Mouse (Mus musculus): ENCODE measurements at regions not wholly inside any gene's neighbourhood (a gene's known extent, or its start where the extent isn't known, plus 50 kb on each side); places are given as distances from the start of the nearest gene placed in this dataset.

- 81% methylated on average over 1 of the region's 1 CpGs for WGBS (ENCODE audit: insufficient replicate concordance)
Measured at GRCm38 (mm10) chr10:29794663-29795062, 259.0 kb upstream of the Rspo3 start.

DNA sequence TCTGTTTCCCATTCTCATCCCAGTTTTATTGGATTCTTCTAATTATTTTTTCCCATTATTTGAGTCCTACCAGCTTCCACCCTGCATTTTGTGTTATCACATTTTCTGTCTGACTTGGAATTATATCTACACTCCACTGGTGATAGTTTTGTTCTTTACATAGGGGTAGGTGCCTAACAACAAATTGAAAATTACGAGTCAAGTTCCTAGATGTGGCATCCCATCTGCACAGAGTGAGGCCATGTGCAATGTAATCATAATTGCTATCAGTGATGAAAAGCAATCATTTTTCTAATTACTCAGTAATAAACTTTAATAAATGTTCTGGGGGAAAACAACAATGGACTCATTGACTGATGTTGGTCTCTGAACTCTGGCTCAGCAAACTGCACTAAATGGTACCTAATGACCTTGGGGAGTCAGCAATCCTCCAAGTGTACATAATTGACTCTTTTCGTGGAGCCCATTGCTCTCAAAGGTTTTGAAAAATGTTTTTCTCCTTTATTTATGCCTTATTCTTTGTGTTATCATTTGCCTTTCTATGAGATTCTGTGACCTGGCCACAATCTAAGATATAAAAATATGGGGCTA lies 250.6 kb upstream of the Rspo3 start:
- DNase-seq (ENCODE audit: low read depth in 3 of 3, low spot score in 3 of 3) (no peak), ATAC-seq (ENCODE audit: insufficient read depth) (no peak)
- no peaks in the 10 kb centered on the region for H3K36me3 ChIP-seq (replicated peaks; ENCODE audit: control insufficient read depth, insufficient read depth, low read depth)
- no peak overlapping the region for H3K4me2 ChIP-seq (ENCODE audit: low read depth)
- 57% methylated on average over 2 of the region's 2 CpGs for WGBS (ENCODE audit: insufficient replicate concordance)
- no peak overlapping the region for H3K4me3 ChIP-seq (ENCODE audit: insufficient read depth in 1 of 2, low read depth in 2 of 2, low read length in 2 of 2)
- no peaks in the 10 kb centered on the region for H3K4me1 ChIP-seq (replicated peaks; ENCODE audit: control insufficient read depth in 2 of 2, insufficient read depth in 2 of 2, low read length in 1 of 2)
- no peaks in the 10 kb centered on the region for H3K27me3 ChIP-seq (ENCODE audit: control insufficient read depth, insufficient read depth, low read length)
- no peak overlapping the region for H3K9ac ChIP-seq (replicated peaks)
- H3K9me3 ChIP-seq (ENCODE audit: control insufficient read depth, low read length) = no peaks in the 10 kb centered on the region
- H3K27ac ChIP-seq = no peak overlapping the region
- TF ChIP-seq EP300 (IDR thresholded peaks at IDR 0.05; ENCODE audit: low read depth) = no peak
- TF ChIP-seq CTCF (IDR thresholded peaks at IDR 0.05; ENCODE audit: low read depth) = no peak

More at GRCm38 (mm10) chr10:29794663-29795062, 259.0 kb upstream of the Rspo3 start:
- TF ChIP-seq EP300 (IDR thresholded peaks at IDR 0.05; ENCODE audit: low read depth) = no peak
- no peak for TF ChIP-seq CTCF (IDR thresholded peaks at IDR 0.05; ENCODE audit: low read depth)
- Histone ChIP-seq H3K9ac (replicated peaks) (no peak overlapping the region), H3K9me3 (ENCODE audit: control insufficient read depth, low read length) (no peaks in the 10 kb centered on the region), H3K4me3 (ENCODE audit: insufficient read depth in 1 of 2, low read depth in 2 of 2, low read length in 2 of 2) (no peak overlapping the region), H3K4me1 (replicated peaks; ENCODE audit: control insufficient read depth in 2 of 2, insufficient read depth in 2 of 2, low read length in 1 of 2) (no peaks in the 10 kb centered on the region), H3K27ac (no peak overlapping the region), H3K4me2 (ENCODE audit: low read depth) (no peak overlapping the region), H3K36me3 (replicated peaks; ENCODE audit: control insufficient read depth, insufficient read depth, low read depth) (no peaks in the 10 kb centered on the region), H3K27me3 (ENCODE audit: control insufficient read depth, insufficient read depth, low read length) (no peaks in the 10 kb centered on the region)
- DNase-seq (ENCODE audit: low read depth in 3 of 3, low spot score in 3 of 3) (no peak), ATAC-seq (ENCODE audit: insufficient read depth) (no peak)

- Histone ChIP-seq H3K4me2 (ENCODE audit: low read depth) (no peak overlapping the region), H3K4me3 (ENCODE audit: insufficient read depth in 1 of 2, low read depth in 2 of 2, low read length in 2 of 2) (no peak overlapping the region), H3K27ac (no peak overlapping the region), H3K9ac (replicated peaks) (no peak overlapping the region), H3K36me3 (replicated peaks; ENCODE audit: control insufficient read depth, insufficient read depth, low read depth) (no peaks in the 10 kb centered on the region), H3K9me3 (ENCODE audit: control insufficient read depth, low read length) (no peaks in the 10 kb centered on the region), H3K4me1 (replicated peaks; ENCODE audit: control insufficient read depth in 2 of 2, insufficient read depth in 2 of 2, low read length in 1 of 2) (no peaks in the 10 kb centered on the region), H3K27me3 (ENCODE audit: control insufficient read depth, insufficient read depth, low read length) (no peaks in the 10 kb centered on the region)
- WGBS (ENCODE audit: insufficient replicate concordance) = 52% methylated on average over 3 of the region's 3 CpGs
- DNase-seq (ENCODE audit: low read depth in 3 of 3, low spot score in 3 of 3) (no peak), ATAC-seq (ENCODE audit: insufficient read depth) (no peak)
- TF ChIP-seq EP300 (IDR thresholded peaks at IDR 0.05; ENCODE audit: low read depth) = no peak
- TF ChIP-seq CTCF (IDR thresholded peaks at IDR 0.05; ENCODE audit: low read depth) = no peak
Measured at GRCm38 (mm10) chr10:29736677-29737076, 201.0 kb upstream of the Rspo3 start.

- no peak for TF ChIP-seq CTCF (IDR thresholded peaks at IDR 0.05; ENCODE audit: low read depth)
- TF ChIP-seq EP300 (IDR thresholded peaks at IDR 0.05; ENCODE audit: low read depth) = no peak
- Histone ChIP-seq H3K9me3 (ENCODE audit: control insufficient read depth, low read length) (no peaks in the 10 kb centered on the region), H3K36me3 (replicated peaks; ENCODE audit: control insufficient read depth, insufficient read depth, low read depth) (no peaks in the 10 kb centered on the region), H3K4me2 (ENCODE audit: low read depth) (no peak overlapping the region), H3K27ac (no peak overlapping the region), H3K4me1 (replicated peaks; ENCODE audit: control insufficient read depth in 2 of 2, insufficient read depth in 2 of 2, low read length in 1 of 2) (no peaks in the 10 kb centered on the region), H3K27me3 (ENCODE audit: control insufficient read depth, insufficient read depth, low read length) (no peaks in the 10 kb centered on the region), H3K4me3 (ENCODE audit: insufficient read depth in 1 of 2, low read depth in 2 of 2, low read length in 2 of 2) (no peak overlapping the region), H3K9ac (replicated peaks) (no peak overlapping the region)
- DNase-seq (ENCODE audit: low read depth in 3 of 3, low spot score in 3 of 3) (no peak), ATAC-seq (ENCODE audit: insufficient read depth) (no peak)
- WGBS (ENCODE audit: insufficient replicate concordance) = 70% methylated on average over 3 of the region's 3 CpGs
Measured at GRCm38 (mm10) chr10:29725319-29725718, 189.7 kb upstream of the Rspo3 start.

DNA sequence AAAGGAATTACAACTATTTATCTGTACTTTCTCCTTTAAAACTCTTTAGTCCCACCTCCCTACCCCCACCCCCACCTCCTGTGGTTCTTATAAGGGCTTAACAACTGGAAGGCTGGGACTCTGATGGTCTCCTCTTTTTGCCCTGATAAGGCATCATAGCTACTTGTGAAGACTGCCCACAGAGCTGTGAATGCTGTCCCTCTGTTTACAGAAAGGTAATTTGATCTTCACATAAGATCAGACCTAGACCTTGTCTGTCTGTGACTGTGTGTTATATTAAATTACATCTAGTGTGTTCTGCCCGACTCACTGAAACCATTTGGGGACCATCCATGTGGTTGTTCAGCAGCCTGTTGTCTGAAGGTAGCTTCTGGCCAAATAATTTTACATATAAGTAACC lies 175.3 kb upstream of the Rspo3 start:
- no peak for ATAC-seq (ENCODE audit: insufficient read depth)
- H3K9ac ChIP-seq (replicated peaks) = no peak overlapping the region
- H3K4me2 ChIP-seq (ENCODE audit: low read depth) = no peak overlapping the region
- H3K36me3 ChIP-seq (replicated peaks; ENCODE audit: control insufficient read depth, insufficient read depth, low read depth) = no peaks in the 10 kb centered on the region
- TF ChIP-seq CTCF (IDR thresholded peaks at IDR 0.05; ENCODE audit: low read depth) (no peak), EP300 (IDR thresholded peaks at IDR 0.05; ENCODE audit: low read depth) (no peak)
- H3K4me1 ChIP-seq (replicated peaks; ENCODE audit: control insufficient read depth in 2 of 2, insufficient read depth in 2 of 2, low read length in 1 of 2) = no peaks in the 10 kb centered on the region
- WGBS (ENCODE audit: insufficient replicate concordance) = 21% methylated on average over 1 of the region's 1 CpGs
- H3K9me3 ChIP-seq (ENCODE audit: control insufficient read depth, low read length) = no peaks in the 10 kb centered on the region
- H3K27ac ChIP-seq = no peak overlapping the region
- no peak overlapping the region for H3K4me3 ChIP-seq (ENCODE audit: insufficient read depth in 1 of 2, low read depth in 2 of 2, low read length in 2 of 2)
- H3K27me3 ChIP-seq (ENCODE audit: control insufficient read depth, insufficient read depth, low read length) = no peaks in the 10 kb centered on the region
- no peak for DNase-seq (ENCODE audit: low read depth in 3 of 3, low spot score in 3 of 3)
